Mouse (Mus musculus) C2C12 (cell line): ENCODE results near the gene Csnk2b. TPM values are rescaled to one million over a fixed set of nuclear protein-coding genes. Genes with fewer than 3 reads are reported as not detected.

ENCODE experiments used
- H3K27me3 ChIP-seq: one replicate; pipeline ENCODE4 v1.6.1; 2011; ENCODE audit not compliant: control insufficient read depth, insufficient read depth, insufficient read length
- H3K36me3 ChIP-seq: one replicate; pipeline ENCODE4 v1.6.1; 2011; ENCODE audit not compliant: control insufficient read depth, insufficient read depth
- H3K4me3 ChIP-seq: one replicate; pipeline ENCODE4 v1.5.1; 2011; ENCODE audit warnings: mild to moderate bottlenecking, control low read depth; ENCODE audit not compliant: poor library complexity, insufficient read depth, severe bottlenecking
- H3K79me2 ChIP-seq: one replicate; pipeline ENCODE4 v1.6.1; 2011; ENCODE audit not compliant: control insufficient read depth, insufficient read depth
- H3K79me3 ChIP-seq: one replicate; pipeline ENCODE4 v1.6.1; 2011; ENCODE audit warnings: low read depth, control low read depth
- H3ac ChIP-seq: one replicate; pipeline ENCODE3; 2011; ENCODE audit warnings: low read depth; ENCODE audit not compliant: control insufficient read depth, insufficient read length
- CEBPB ChIP-seq: IDR thresholded peaks from one replicate; pipeline ENCODE4 v1.6.1; 2011; ENCODE audit warnings: low read depth, mild to moderate bottlenecking, control low read depth, moderate library complexity
- CTCF ChIP-seq: IDR thresholded peaks from one replicate; pipeline ENCODE4 v1.5.1; 2011; ENCODE audit not compliant: control insufficient read depth, insufficient read depth, insufficient read length
- FOSL1 ChIP-seq: IDR thresholded peaks from one replicate; pipeline ENCODE4 v1.8.0; 2011; ENCODE audit warnings: mild to moderate bottlenecking, low read length; ENCODE audit not compliant: poor library complexity, insufficient read depth, severe bottlenecking
- MAX ChIP-seq: IDR thresholded peaks from one replicate; pipeline ENCODE4 v1.6.1; 2011; ENCODE audit warnings: mild to moderate bottlenecking, control low read depth
- MYOD1 ChIP-seq: IDR thresholded peaks from one replicate; pipeline ENCODE4 v1.6.1; 2011; ENCODE audit warnings: low read depth; ENCODE audit not compliant: control insufficient read depth, insufficient read length
- MYOG ChIP-seq: IDR thresholded peaks from one replicate; pipeline ENCODE4 v1.6.1; 2011; ENCODE audit not compliant: control insufficient read depth, insufficient read length; ENCODE audit errors: extremely low read depth
- USF1 ChIP-seq: IDR thresholded peaks from one replicate; pipeline ENCODE4 v1.6.1; 2011; ENCODE audit warnings: low read depth, mild to moderate bottlenecking, control low read depth, moderate library complexity
- polyA plus RNA-seq: library from polyadenylated mRNA; unstranded; fragments of >200 nt; fragmentation: generic; extraction: Trizol; gene quantifications from one replicate; pipeline ENCODE4 v1.2.1, GENCODE M21; 2012; ENCODE audit warnings: missing spikeins

Gene Csnk2b
- polyA plus RNA-seq, 1 experiment: 300 TPM

DNA sequence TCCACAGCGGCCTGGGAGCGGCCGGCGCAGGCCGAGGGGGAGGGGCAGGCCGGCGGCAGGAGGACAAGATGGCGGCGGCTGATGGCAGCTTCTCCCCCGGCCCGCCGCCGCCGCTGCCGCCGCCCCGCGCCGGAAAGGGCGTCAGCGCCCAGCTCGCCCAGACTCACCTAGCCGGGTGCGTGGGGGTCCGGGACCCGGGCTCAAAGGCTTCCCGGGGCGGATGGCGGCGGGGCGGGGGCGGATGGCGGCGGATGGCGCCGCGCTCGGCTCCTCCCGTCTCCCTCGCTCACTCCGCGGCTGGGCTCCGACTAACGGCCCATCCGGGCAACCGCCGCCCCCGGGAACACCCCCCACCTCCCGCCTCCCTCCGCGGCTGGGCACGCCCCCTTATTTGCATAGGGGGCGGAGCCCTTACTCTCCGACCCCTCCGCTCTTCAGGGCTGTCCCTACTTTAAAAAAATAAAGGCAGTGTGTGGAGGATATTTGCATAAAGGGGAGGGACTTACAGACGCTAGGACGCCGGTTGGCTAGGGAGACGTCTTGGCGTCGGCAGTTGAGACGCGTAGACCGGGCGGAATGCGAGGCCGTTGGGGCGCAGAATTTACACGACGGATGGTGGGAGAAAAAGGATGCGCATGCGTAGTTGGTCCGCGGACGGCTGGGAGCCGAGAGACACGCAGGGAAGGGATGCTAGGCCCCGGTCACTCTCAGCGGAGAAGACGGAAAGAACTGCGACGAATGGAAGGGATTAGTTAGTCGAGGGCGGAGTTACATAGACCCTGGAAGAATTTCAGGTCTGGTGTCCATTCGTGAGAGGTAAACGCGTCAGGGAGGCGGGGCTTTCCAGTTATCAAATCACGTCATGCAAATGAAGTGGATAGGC lies 43.0 kb upstream of the Csnk2b start, which contains the start of gene Prrc2a:
Gene Prrc2a (minus strand): TSS at position 330 of the 883 bp plus-strand sequence.
- Histone ChIP-seq H3K4me3 (peak within 1 kb of the TSS; percentile 96), H3K79me2 (peaks cover 62% of the 10 kb centered on the region), H3K36me3 (peaks cover 34% of the 10 kb centered on the region), H3K79me3 (peaks cover 45% of the 10 kb centered on the region), H3K27me3 (no peaks in the 10 kb centered on the region), H3ac (peak within 1 kb of the TSS; percentile 100)
- TF ChIP-seq USF1 (no peak), MYOG (no peak), CTCF (no peak), MAX (no peak), CEBPB (no peak), MYOD1 (no peak), FOSL1 (no peak)

DNA sequence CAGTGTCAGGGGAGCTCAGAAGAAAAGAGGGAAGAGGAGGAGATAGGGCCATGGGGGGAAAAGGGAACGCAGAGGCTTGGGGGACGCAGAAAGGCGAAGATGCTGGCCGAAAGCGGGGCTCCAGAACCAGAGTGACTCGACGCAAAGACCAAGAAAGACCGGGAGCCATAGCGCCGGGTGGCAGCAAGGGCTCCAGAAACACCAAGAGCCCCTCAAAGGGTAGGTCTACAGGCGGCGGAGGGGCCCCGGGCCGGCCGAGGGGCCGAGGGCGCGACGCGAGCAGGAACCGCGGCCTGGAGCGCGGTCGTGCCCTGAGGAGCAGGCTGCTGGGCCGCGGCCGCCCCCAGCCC lies 42.3 kb upstream of the Csnk2b start:
- H3K79me2 ChIP-seq: peaks cover 68% of the 10 kb centered on the region
- peaks cover 51% of the 10 kb centered on the region for H3K79me3 ChIP-seq
- peak overlapping the region; percentile 100 for H3ac ChIP-seq
- no peaks in the 10 kb centered on the region for H3K27me3 ChIP-seq
- peak overlapping the region; percentile 96 for H3K4me3 ChIP-seq
- TF ChIP-seq FOSL1: no peak
- TF ChIP-seq CTCF: no peak
- TF ChIP-seq USF1: no peak
- no peak for TF ChIP-seq MAX
- no peak for TF ChIP-seq MYOD1
- TF ChIP-seq MYOG: no peak
- no peak for TF ChIP-seq CEBPB
- peaks cover 41% of the 10 kb centered on the region for H3K36me3 ChIP-seq

DNA sequence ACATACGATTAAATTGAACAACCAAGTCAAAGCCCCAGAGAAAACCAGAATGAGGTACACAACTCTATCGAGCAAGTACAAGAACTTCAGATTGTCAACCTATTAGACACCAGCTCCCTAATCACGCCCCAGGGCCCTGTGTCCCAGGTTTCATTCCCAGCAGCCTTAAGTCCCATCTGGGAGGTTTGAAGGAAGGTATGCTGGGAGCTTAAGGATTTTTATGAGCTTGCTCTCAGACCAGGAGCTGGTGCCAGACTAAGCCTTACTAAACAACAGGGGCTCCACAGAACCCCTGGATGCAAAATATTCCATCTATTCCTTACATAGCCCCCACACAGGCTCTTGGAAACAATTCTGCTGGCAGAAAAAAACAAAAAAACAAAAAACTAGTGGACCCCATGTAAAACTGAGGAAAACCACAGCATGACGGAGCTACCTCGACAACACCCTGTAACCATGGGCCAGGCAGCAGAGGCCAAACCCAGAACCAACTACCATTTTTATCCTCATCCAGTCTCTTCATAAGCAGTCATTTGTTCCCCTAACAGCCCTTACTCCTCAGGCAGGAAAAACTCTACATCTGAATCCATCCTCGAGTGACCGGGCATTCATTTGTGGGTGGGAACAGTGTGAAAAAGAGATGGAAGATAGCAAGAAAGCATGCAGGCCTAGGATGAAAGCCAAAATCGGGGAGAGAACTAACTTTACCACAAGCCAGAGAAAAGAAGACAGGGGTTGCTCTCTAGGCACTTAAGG lies 41.7 kb upstream of the Csnk2b start:
- no peaks in the 10 kb centered on the region for H3K27me3 ChIP-seq
- H3K79me2 ChIP-seq: peaks cover 75% of the 10 kb centered on the region
- peaks cover 54% of the 10 kb centered on the region for H3K79me3 ChIP-seq
- H3K4me3 ChIP-seq: peak overlapping the region; percentile 96
- TF ChIP-seq CTCF (no peak), MYOD1 (no peak), MAX (no peak), CEBPB (no peak), MYOG (no peak), USF1 (no peak)
- peaks cover 48% of the 10 kb centered on the region for H3K36me3 ChIP-seq
- H3ac ChIP-seq: peak overlapping the region; percentile 100

DNA sequence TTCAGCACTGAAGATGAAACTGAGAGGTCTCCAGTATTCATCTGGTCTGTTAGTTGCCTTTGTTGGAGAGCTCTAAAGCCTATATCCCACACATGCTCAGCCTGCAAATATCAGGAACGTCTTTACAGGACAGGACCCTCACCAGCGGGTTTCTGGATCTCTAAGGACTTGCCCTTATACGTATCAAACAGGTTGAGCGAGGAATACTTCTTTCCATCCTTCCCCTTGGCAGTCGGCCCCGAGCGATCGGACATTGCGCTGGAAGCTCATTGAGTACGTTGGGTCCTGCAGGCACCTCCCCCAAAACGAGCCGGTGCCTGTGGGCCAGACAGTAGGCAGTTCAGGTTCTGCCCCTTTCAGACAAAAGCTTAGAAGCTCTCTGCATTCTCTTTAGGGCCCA lies 40.9 kb upstream of the Csnk2b start:
- Histone ChIP-seq H3K79me3 (peaks cover 54% of the 10 kb centered on the region), H3ac (peak overlapping the region; percentile 62), H3K79me2 (peaks cover 83% of the 10 kb centered on the region), H3K4me3 (peak overlapping the region; percentile 96), H3K36me3 (peaks cover 55% of the 10 kb centered on the region), H3K27me3 (no peaks in the 10 kb centered on the region)
- TF ChIP-seq CEBPB: no peak
- no peak for TF ChIP-seq USF1

DNA sequence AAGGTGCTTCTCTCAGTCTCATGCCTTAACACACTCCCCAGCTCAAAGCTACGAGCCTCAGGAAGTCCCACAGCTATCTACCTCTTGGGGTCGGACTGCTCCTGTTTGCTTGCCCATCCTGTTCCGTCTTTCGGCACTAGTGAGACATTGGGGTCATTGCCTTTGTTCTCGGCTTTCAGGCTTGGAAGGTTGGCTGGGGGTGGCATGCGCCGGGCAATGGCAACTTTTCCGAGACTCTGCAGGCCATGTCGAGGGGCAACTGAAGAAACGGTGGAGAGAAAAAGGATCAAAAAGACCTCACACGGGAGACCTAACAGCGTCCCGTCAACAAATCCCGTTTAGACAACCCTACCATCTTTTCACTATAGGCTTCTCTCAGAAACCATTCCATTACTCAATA lies 40.3 kb upstream of the Csnk2b start:
- no peaks in the 10 kb centered on the region for H3K27me3 ChIP-seq
- H3ac ChIP-seq: no peak overlapping the region
- no peak for TF ChIP-seq MAX
- TF ChIP-seq CEBPB: no peak
- no peak for TF ChIP-seq FOSL1
- no peak for TF ChIP-seq MYOG
- TF ChIP-seq USF1: no peak
- no peak for TF ChIP-seq MYOD1
- no peak for TF ChIP-seq CTCF
- H3K79me3 ChIP-seq: peaks cover 60% of the 10 kb centered on the region
- no peak overlapping the region for H3K4me3 ChIP-seq
- H3K36me3 ChIP-seq: peaks cover 61% of the 10 kb centered on the region
- H3K79me2 ChIP-seq: peaks cover 89% of the 10 kb centered on the region

DNA sequence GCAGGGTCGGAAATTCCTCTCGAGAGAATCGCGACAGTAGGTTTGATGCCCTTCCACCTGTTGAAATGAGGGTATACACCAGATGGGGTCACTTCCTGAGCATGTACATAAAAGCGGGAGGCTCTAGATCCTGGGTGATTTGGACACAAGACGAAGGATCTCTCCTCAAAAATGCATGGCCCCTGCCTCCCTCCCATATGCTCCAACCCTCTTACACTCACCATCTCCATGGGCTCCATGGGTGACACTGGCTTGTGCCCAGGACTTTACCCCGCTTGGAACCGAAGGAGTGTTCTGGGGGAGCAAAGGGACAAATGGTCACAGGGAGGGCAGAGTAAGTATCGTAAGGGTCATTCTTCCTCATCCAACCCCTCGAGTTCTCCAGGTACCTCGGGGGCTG lies 39.6 kb upstream of the Csnk2b start:
- Histone ChIP-seq H3K79me3 (peaks cover 65% of the 10 kb centered on the region), H3K4me3 (no peak overlapping the region), H3K27me3 (no peaks in the 10 kb centered on the region), H3K36me3 (peaks cover 68% of the 10 kb centered on the region), H3ac (no peak overlapping the region), H3K79me2 (peaks cover 90% of the 10 kb centered on the region)
- TF ChIP-seq CEBPB: no peak
- TF ChIP-seq FOSL1: no peak
- TF ChIP-seq MYOD1: no peak
- TF ChIP-seq USF1: no peak
- TF ChIP-seq MYOG: no peak
- no peak for TF ChIP-seq CTCF
- TF ChIP-seq MAX: no peak
